Mouse (Mus musculus): ENCODE measurements around the gene Gm29582. TPM values are rescaled to one million over a fixed set of nuclear protein-coding genes. Genes with fewer than 3 reads are reported as not detected.
"Not testable (repeated sequence)": the region's sequence is repeated elsewhere in the genome, so short reads cannot be mapped to it uniquely, and the experiment has no call there.

Gene Gm29582
- not detected for total RNA-seq (2021)
- long read RNA-seq, experiment 1: 0 reads
- long read RNA-seq, experiment 2: 0 reads

DNA sequence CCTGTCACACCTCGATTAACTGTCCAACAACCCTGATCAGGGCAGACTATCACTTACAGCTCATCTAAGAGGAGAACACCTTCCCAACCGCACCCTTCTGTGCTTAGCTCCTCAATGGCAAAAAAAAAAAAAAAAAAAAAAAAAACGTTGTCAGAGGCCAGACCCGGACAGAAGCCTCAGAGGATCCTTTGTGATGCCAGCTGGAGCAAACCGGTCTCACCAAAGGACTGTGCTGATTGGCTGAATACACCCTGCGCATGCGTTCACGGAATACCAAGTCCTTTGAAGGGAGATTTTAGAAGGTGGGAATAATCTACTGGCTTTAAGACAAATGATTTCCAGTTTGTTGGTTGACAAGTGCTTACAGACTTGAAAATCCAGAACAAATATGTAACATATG is at the start of gene Gm29582:
Gm29582 (minus strand) TSS at position 101 of the 400 bp plus-strand sequence.
- DNase-seq (ENCODE audit: low spot score in 2 of 2): not testable (repeated sequence)

All from adrenal gland, postnatal 4 days (tissue).